Comparison of ENCODE assay signal across 25 mouse cellular contexts in genomic region chr11:61413411-61413810, GRCm38 (mm10). TPM values are rescaled to one million over a fixed set of nuclear protein-coding genes. Genes with fewer than 3 reads are reported as not detected.
"Had no signal": no experiment of that assay in that cellular context is flagged by ENCODE, and none has a peak within 500 bp of the region (broad histone marks: within the 10 kb centered on the region; RNA-seq: fewer than 3 reads in every experiment).

No protein-coding gene starts in this region.

- DNase-seq: heart, postnatal 10 days; heart, postnatal 14 days; heart, postnatal 36 days; heart, postnatal 4 days; kidney, adult 11 months; kidney, adult 18-20 months; kidney, adult 2 months; kidney, adult 8-10 months; kidney, adult 9 months; kidney, postnatal 10 days; kidney, postnatal 14 days; kidney, postnatal 25 days; kidney, postnatal 36 days; kidney, postnatal 4 days; layer of hippocampus, adult 9-11 months; layer of hippocampus, postnatal 36 days had no signal

- ATAC-seq: hindbrain, embryonic 16.5 days; hindbrain, postnatal 0 days; inflammation-experienced regulatory T-cells, adult 6 months; intestine, embryonic 15.5 days; intestine, embryonic 16.5 days; intestine, postnatal 0 days had no signal

RNA-seq across cellular contexts. Expression of gene Slc47a1, which starts 35.3 kb away (rescaled TPM):
- total RNA-seq: hematopoietic stem cell, adult 5-6 weeks had no signal
- polyA plus RNA-seq: hindbrain, embryonic 14.5 days; inflammation-experienced regulatory T-cells, adult 6 months had no signal

RNA-seq across cellular contexts. Expression of gene Rnf112, which starts 40.5 kb away (rescaled TPM):
- total RNA-seq: heart, postnatal 36 days; hematopoietic stem cell, adult 5-6 weeks had no signal
- polyA plus RNA-seq: heart, postnatal 0 days; inflammation-experienced regulatory T-cells, adult 6 months had no signal
